Mouse (Mus musculus): ENCODE measurements around the gene Bmp5.

Bmp5 gene

DNA sequence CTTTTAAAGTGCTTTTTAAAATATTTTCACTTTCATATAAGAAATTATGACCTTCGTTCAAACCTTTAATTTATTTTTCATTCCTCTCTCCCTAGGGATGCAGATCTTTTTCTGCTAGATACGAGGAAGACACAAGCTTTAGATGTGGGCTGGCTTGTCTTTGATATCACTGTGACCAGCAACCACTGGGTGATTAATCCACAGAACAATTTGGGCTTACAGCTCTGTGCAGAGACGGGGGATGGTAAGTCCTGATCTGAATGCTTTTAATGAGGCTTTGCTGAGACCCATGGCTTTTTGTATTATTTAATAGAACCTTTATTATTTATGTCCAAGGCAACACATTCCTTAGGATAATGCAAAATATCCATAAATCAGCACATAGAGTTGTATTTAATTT lies 64.3 kb downstream of the Bmp5 start:
- DNase-seq (ENCODE audit: extremely low spot score, low read depth, low spot score) = no peak

DNA sequence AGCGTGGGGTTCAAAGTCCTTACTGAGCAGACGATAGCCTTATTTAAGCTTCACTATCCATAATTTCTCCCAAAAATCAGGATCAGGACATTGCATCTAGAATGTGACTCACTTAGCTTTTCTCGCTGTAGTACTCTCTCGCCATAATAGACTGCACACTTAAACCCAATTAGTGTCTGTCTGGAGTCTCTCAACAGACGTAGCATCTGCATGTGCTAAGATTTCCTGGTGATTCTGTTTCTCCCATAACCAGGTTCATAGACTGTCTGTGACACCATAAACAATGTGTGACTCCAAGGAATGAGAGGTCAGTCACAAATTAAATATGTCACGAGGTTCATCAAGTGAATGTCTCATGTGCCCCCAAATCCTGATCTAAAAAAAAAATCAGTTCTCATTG lies 65.7 kb downstream of the Bmp5 start:
- DNase-seq (ENCODE audit: extremely low spot score, low read depth, low spot score) = no peak

DNA sequence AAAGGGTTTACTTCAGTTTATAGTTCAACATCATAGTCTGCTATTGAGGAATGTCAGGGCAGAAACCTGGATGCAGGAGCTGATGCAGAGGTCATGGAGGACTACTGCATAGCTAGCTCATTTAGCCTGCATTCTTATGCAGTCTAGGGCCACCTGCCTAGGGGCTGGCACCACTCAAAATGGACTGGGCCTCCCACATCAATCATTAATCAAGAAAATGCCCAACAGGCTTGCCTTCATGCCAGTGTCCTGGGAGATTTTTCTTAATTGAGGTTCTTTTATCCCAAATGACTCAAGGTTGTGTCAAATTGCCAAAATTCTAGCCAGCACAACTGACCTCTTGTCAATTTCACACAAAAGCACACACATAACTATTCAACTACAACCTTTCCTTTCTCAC lies 70.8 kb downstream of the Bmp5 start:
- no peak for DNase-seq (ENCODE audit: extremely low spot score, low read depth, low spot score)

DNA sequence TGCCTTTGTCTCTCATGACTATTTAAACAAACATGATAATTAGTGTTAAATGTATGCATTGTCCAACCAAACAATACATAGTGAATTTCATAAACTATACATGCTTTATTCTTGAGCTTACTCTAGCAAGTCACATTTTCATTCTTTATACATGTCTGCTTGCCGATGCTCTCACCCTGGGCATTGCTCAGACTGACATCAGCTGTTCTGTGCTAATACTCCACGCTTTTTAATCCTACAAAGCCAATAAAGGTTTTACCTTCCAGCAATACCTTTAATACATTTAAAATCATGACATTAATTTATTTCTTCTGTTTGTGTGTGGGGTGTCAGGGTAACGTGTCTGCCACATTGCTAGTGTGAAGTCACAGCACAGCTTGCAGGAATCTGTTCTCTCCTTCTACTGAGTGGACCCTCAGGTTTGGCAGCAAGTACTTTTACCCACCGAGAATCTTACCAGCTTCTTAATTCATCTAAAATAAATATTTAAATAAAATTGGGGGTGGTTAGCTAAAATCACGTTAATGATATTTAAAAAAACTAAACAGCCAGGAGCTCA lies 75.6 kb downstream of the Bmp5 start:
- no peak for DNase-seq (ENCODE audit: extremely low spot score, low read depth, low spot score)

DNA sequence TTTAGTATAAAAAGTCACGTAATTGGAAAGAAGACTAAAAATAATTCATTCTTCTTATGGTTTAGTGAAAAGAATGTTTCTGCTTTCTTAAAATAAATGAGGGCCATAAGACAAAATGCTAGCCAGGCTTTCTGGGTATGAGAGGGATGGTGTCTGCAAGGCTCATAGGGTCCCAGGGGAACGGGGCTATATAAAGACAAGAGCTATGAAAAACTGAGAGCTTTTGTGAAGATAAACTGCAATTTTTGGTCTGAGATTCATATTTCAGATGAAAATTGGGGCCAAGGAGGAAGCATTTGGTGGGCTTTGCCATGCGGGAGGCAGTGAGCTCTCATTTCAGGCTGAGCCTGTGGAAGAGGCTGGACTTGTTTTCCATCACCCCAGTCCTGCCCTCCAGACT lies 83.0 kb downstream of the Bmp5 start:
- DNase-seq (ENCODE audit: extremely low spot score, low read depth, low spot score) = no peak

DNA sequence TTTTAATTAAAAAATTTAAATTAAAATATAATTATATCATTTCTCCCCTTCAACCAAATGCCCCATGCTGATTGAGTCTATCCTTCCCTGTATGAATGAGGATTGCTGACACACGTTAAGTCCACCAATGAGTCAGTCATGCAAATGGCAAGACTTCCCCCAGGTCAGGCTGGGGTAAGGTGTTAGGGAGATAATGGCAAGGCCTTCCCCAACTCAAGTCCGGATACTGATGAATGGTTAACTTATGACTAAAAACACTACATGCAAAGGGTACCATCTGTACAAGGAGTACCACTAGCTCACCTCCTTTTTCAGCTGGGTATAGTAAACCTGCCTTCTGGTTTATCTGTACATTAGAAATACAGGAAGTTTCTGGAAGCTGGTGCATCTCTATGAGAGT lies 83.8 kb downstream of the Bmp5 start:
- DNase-seq (ENCODE audit: extremely low spot score, low read depth, low spot score) = no peak

DNA sequence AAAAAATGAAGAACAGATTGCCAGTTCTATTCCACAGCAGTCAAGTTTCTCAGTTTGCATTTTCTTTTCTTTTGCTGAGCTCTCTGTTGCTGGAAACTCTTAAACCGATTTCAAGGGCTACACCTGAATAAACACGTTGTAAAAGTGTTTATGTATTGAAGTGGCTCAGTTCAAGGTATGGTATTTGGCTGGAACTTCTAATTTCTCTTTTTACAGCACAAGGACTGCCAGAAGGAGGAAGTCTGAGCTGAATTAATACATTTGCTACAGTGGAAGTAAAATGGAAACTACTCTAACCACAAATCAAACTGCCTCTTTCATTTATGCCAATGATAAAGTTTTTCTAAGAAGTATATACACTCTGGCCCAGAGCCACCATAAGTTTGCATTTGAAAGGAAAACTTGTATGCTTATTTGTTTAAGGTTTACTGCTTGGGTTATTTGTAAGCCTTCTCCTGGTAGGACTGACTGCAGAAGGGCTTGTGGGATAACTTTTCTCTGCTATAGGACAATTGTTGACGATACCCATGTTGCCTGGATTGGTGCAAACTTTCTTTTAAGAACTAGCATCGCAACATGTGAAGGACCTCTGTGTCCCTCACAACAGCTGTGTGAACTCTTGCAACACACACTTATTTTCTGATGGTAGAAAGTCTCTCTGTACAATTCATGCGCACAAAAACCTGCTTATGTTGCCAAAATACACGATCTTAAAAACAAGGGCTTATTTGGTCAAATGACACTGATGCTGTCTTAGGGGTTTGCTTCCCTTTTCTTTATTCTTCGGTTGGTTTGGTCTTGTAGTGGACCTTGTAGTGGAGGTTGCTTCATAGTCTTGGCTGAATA lies 95.4 kb downstream of the Bmp5 start:
- DNase-seq (ENCODE audit: extremely low spot score, low read depth, low spot score) = no peak

DNA sequence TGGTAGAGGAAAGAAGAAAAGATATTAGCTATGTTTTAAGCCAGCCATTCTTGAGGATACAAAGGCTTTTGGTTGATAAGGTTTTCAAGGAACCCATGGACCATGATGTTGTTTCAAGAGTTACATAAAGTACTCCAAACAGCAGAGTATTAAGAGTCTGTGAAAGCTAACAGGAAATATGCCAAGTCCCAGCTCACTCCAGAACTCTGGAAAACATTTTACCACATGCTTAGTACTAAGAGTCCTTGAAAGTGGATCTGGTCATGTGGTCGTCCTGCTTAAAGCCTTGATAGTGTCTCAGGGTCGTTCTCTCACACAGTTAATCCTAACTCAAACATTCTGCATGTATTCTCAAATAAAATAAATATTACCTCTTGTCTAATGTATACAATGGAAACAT lies 101.2 kb downstream of the Bmp5 start:
- DNase-seq (ENCODE audit: extremely low spot score, low read depth, low spot score) = no peak

DNA sequence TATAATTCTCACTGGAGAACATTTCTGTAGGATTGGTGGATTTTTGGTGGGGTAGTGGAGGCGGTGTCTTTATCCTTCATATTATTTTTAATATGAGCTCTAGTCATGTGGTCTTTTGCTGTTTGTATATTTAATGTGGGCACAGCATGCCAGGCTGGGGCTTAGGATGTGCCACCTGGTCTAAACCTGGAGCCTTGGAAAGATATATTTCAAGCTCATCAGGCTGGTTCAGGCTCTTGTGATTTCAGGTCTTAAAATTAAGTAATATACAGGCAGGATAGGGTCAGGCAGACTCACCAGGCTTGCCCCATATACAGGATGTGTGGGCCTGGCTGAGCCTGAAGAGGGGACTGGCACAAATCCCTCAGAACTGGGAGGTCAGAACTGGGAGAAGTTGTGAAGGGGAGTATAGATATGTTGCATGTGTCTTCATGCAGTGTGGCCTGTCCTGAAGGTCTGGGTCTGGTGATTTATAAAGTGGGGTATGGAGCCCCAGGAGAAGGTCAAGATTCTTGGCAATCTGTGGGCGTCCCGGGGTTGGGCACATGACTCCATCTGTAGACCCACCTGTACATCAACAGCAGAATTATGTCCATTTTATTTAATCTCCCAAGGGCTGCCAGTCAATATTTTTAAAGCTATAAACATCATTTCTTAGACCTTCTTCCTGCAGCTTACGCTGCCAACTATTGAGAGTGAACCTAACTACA lies 108.5 kb downstream of the Bmp5 start:
- no peak for DNase-seq (ENCODE audit: extremely low spot score, low read depth, low spot score)

DNA sequence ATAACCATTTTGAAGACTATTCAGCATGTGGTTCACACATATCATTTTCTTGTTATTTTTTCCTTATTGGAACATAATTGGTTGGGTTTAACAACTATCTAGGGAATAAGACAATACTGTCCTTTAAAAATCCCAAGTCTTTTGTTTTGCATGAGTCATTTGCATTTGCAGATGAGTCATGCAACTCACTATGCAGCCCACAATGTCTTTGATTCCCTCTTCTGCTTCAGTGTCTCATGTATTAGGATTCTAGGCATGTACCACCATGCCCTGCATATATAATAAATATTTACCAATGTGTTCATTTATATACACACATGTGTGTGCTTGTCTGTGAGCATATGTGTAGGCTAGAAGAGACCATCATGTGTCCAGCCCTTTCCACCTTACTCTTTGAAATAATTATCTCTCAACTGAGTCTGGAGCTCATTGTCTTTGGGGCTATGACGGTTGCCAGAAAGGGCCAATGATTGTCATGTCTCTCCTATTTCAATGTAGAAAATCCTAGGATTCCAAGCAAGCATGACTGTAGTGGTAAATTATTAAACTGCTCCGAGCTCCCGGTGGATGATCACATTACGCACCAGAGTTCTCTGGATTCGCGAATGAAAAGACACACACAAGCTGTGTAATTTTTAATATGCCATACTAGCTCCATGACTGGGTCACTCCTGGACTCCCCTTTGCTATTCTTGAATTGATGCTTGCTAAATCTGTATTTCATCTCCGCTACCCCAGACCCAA lies 111.8 kb downstream of the Bmp5 start:
- DNase-seq (ENCODE audit: extremely low spot score, low read depth, low spot score) = no peak

DNA sequence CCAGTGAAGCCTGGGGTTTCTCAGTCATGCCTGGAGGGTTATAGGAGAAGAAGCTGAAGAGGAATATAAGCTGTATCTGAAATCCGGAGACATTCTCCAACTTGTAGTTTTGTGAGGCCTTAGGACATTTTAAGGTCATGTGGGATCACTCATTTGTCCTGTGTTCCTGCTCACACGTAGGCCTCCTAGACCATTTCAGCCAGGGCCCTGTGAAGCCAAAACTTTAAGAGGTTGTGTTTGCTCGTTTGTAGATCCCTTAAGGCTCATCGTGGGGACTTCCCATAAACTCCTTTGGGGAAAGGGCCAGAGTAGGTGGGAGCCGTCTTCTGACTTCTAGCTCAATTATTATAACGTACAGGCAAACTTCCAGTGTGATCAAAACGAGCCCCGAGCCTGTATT lies 121.8 kb downstream of the Bmp5 start:
- no peak for DNase-seq (ENCODE audit: extremely low spot score, low read depth, low spot score)

DNA sequence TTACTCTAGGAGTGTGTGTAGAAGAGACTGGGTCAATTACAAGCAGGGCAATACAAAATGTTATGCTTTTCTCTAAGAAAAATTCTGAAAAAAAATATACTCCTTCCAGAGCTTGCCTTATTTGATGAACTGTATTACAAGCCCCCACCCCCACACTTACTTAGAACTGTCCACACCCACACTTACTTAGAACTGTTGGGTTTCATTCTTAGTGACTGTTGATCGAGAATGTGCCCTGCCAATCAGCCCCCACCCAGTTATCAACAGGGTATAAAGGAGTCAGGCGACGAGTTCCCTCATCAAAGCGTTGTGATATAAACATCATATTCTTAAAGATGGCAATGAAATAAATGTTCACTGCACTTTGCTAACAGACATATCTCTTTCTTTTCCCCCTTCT lies 122.9 kb downstream of the Bmp5 start:
- DNase-seq (ENCODE audit: extremely low spot score, low read depth, low spot score) = no peak

DNA sequence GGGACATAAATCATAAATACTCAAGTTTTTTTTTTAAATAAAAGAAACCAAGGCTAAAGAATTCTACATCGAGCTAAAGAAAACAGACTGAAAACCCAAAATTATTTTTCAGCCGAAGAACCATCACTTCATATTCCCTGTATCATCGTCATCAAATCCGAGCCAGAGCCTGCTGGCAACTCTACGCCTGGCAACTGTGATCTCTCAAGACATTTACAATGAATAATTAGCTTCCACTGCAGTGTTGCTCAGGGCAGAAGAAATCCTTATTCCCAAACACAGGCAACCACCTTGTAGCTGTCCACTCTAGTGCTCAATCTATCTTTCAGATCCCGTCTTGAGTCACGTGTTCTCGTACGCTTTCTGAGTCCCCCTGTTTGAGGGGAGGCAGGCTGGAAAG lies 126.1 kb downstream of the Bmp5 start:
- DNase-seq (ENCODE audit: extremely low spot score, low read depth, low spot score) = no peak

DNA sequence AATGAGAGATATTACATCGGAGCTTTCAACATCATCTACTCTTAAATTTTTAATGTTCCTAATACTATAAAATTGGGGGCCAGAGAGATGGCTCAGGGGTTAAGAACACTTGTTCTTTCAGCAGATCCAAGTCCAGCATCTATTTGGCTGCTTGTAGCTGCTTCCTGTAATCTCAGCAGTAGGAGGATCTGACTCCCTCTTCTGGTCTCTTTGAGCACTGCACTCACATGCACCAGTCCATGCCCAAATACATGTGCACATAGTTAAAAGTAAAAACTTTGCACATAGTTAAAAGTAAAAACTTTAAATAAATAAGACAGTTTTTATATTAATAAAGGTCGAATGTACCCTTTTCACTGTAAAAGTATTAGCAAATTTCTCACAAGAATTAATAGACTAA lies 130.3 kb downstream of the Bmp5 start:
- DNase-seq (ENCODE audit: extremely low spot score, low read depth, low spot score) = no peak

DNA sequence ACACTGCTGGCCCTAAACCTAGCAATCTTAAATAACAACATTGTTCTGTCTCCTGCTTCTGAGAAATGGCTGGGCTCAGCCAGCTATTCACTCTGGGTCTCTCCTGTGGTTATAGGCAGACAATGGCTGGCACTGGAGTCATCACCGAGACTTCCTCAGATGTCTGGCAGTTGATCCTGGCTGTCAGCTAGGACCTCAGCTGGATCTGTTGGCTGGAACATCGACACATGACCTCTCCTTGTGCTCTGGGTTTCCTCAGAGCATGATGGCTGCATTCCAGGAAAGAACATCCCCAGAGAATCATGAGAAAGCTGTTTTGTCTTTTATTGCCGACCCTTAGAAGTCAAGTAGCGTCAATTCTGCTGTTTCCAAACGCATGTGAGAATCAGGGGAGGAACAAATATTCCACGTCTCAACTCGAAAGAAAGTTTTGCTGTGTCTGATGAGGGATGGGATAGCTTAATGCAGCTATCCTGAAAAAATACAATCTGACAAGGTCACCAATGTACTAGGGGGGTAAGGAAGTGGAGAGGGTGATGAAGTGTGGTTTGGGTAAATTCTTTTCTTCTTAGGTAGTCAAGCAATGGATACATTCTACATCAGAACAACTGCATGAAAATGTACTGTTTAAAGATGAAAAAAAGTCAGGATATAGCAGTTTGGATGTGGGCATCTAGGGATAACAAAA lies 135.1 kb downstream of the Bmp5 start:
- no peak for DNase-seq (ENCODE audit: extremely low spot score, low read depth, low spot score)

DNA sequence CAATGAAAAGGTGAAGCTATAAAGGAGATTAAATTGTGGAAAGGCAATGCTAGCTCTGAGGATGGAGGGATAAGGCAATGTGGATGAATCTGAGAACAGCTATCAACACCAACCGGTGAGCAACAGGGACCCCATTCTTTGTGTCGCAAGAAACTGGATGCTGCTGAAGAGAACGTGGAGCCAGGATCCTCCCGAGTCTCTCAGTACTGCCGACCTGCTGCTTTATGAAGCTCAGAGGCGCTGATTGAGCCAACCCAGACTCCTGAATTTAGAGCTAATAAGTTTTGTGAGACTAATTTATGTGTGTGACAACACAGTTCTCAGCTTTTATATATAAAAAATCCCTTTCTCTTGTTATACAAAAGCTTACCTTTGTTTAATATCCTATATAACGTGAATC lies 136.4 kb downstream of the Bmp5 start:
- DNase-seq (ENCODE audit: extremely low spot score, low read depth, low spot score) = no peak

DNA sequence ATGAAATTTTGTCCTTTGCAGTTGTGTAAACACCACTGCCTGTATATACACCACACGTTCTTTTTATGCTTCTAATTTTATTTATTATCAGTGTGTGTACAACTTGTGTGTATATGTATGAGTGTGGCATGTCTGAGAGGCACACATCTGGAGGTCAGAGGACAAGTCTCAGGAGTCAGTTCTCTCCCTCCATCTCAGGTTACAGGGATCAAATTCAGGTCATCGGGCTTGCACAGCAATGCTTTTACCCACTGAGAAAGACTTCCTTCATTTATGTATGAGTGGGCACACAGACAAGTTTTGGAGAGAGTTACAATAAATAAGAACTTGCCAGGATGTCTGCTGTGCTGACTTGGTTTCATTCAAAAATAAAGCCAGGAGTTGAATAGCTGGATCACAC lies 140.9 kb downstream of the Bmp5 start:
- DNase-seq (ENCODE audit: extremely low spot score, low read depth, low spot score) = no peak

DNA sequence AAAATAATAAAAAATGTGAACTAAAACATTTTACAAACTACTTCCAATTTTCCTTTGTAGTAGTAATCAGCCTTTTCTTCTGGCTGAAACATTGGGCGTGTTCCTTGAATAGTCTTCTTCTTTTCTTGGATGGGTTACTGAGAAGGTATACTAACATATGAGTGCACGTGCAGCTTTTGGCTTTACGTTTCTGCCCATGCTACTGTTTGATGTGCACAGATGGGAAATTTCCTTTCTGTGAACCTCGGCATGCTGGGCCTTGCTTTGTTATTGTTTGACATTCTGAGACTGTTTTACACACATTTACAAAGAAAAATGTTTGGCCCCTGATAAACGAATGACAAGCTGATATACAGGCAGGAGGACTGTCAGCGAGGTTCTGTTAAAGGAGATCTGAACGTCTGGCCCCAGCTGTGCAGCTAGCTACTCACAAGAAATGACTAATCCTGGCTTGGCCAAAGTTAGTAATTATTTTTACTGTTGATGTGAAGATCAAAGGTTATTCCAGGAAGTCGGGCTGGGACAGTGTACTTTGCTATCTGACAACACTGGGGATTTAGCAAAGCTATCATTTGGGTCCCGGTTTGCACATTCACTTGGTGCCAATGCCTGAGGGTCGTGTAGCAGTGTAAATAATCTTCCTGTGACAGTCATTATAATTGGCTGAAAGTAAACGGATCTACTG lies 152.2 kb downstream of the Bmp5 start:
- no peak for DNase-seq (ENCODE audit: extremely low spot score, low read depth, low spot score)

DNA sequence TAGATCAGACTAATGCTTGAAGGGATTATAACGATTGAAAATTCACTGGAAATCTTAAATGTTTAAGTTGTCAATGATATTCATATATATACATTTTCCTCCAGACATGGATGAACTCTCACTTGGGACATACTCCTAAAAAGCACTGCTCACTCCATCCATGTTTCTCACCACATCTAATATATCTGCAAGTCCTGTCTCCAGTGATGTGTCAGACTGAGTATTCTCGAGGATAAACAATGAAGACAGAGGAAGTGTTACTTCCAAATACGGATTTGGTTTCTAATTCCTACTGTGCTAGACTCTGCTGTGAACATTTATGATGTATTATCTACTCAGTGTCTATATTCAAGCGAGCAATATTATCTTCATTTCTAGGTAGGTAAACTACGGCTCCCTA lies 152.9 kb downstream of the Bmp5 start:
- DNase-seq (ENCODE audit: extremely low spot score, low read depth, low spot score) = no peak

DNA sequence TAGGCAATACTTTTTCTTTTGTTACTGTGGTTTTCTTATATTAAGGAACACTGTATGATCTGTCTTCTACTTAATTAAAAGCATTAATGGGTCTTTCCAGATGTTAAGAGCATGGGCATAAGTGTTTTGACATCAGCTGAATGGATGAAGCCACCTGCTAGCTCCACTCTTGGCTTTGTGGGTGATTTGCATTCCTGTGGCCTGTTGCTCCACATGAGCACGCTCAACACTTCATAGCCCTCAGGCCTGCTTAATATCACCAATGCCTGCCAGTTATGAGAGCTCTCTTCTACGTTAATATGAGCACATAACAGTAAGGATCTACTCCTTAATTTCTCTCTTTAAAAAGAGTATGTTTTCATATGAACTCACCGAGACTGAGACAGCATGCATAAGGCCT lies 169.5 kb downstream of the Bmp5 start:
- DNase-seq (ENCODE audit: extremely low spot score, low read depth, low spot score) = no peak
